Mouse (Mus musculus) erythroblast, embryonic 14.5 days (primary cell): ENCODE data around the gene Pofut2.

ENCODE experiments used
- GATA1 ChIP-seq: IDR thresholded peaks from 2 replicates; pipeline ENCODE4 v1.6.1; 2012; ENCODE audit warnings: low read length, inconsistent platforms, mixed read lengths
- TAL1 ChIP-seq: IDR thresholded peaks from 3 replicates; pipeline ENCODE4 v1.6.1; 2012; ENCODE audit warnings: low read length, inconsistent platforms, mixed read lengths

GRCm38 (mm10) chr10:77218059-77218458, 41.0 kb upstream of the Pofut2 start:
- no peak for TF ChIP-seq GATA1
- no peak for TF ChIP-seq TAL1
